Mouse (Mus musculus) hindbrain, embryonic 11.5 days (tissue): Measurements from ENCODE around the gene Lamb3. TPM values are rescaled to one million over a fixed set of nuclear protein-coding genes. Genes with fewer than 3 reads are reported as not detected.

Experiments used
- ATAC-seq: fragments of 200-750 bp; cut with Nextera tagmentation; 2 replicates; pipeline ENCODE4 v1.8.0; 2017; ENCODE audit warnings: mild to moderate bottlenecking, moderate TSS enrichment, moderate library complexity; ENCODE audit not compliant: low FRiP score
- DNase-seq: peaks from one replicate; pipeline ENCODE4 v3.0.0-alpha.2; 2015; ENCODE audit warnings: low spot score
- H3K27ac ChIP-seq: fragments of 300-500 bp; sonication (generic); 2 replicates; pipeline ENCODE4 v1.5.1; 2014; ENCODE audit warnings: mild to moderate bottlenecking, low read depth, low read length
- H3K27me3 ChIP-seq: fragments of 300-500 bp; sonication (generic); 2 replicates; pipeline ENCODE4 v1.6.1; 2014; ENCODE audit warnings: mild to moderate bottlenecking, low read length, moderate library complexity, mixed read lengths; ENCODE audit not compliant: control insufficient read depth, insufficient read depth
- H3K36me3 ChIP-seq: fragments of 300-500 bp; sonication (generic); 2 replicates; pipeline ENCODE4 v1.6.1; 2014; ENCODE audit warnings: mild to moderate bottlenecking, low read length, moderate library complexity, mixed read lengths; ENCODE audit not compliant: control insufficient read depth, insufficient read depth
- H3K4me1 ChIP-seq: fragments of 300-500 bp; sonication (generic); replicated peaks from 2 replicates; pipeline ENCODE4 v1.6.1; 2014; ENCODE audit warnings: low read length, mixed read lengths; ENCODE audit not compliant: control insufficient read depth, insufficient read depth
- H3K4me2 ChIP-seq: fragments of 300-500 bp; sonication (generic); replicated peaks from 2 replicates; pipeline ENCODE4 v1.6.1; 2014; ENCODE audit warnings: mild to moderate bottlenecking, low read depth, low read length
- H3K4me3 ChIP-seq: fragments of 300-500 bp; sonication (generic); 2 replicates; pipeline ENCODE4 v1.5.1; 2014; ENCODE audit warnings: low read depth, low read length
- H3K9ac ChIP-seq: fragments of 300-500 bp; sonication (generic); 2 replicates; pipeline ENCODE4 v1.6.1; 2014; ENCODE audit warnings: low read depth, low read length
- H3K9me3 ChIP-seq: fragments of 300-500 bp; sonication (generic); 2 replicates; pipeline ENCODE4 v1.6.1; 2016; ENCODE audit warnings: low read length; ENCODE audit not compliant: control insufficient read depth
- WGBS: fragments of 180-500 bp; shearing (Covaris S2); extraction: QIAGEN DNeasy Blood & Tissue Kit; methylation state at CpG from one replicate; pipeline ENCODE4 v1.1.7; 2014; 5-methylcytosine and 5-hydroxymethylcytosine counted together
- polyA plus RNA-seq: library from polyadenylated mRNA; unstranded; fragments of >200 nt; fragmentation: Nextera tagmentation; extraction: Ambion mirVana; gene quantifications from 2 replicates; pipeline ENCODE4 v1.2.1, GENCODE M21; 2014

Lamb3 gene
- polyA plus RNA-seq, 1 experiment from 2014 or later: 0.12 TPM

GRCm38 (mm10) chr1:193348261-193348962 lies 140.9 kb downstream of the Lamb3 start:
- 74% methylated on average over 9 of the region's 9 CpGs for WGBS
- Histone ChIP-seq H3K9me3 (no peaks in the 10 kb centered on the region), H3K36me3 (no peaks in the 10 kb centered on the region), H3K4me2 (no peak overlapping the region), H3K27ac (no peak overlapping the region), H3K4me1 (no peaks in the 10 kb centered on the region), H3K9ac (no peak overlapping the region), H3K27me3 (no peaks in the 10 kb centered on the region), H3K4me3 (no peak overlapping the region)
- DNase-seq (no peak), ATAC-seq (no peak)

GRCm38 (mm10) chr1:193349702-193350545 lies 142.4 kb downstream of the Lamb3 start:
- Histone ChIP-seq H3K27ac (no peak overlapping the region), H3K4me3 (no peak overlapping the region), H3K27me3 (no peaks in the 10 kb centered on the region), H3K4me2 (no peak overlapping the region), H3K36me3 (no peaks in the 10 kb centered on the region), H3K9me3 (no peaks in the 10 kb centered on the region), H3K4me1 (no peaks in the 10 kb centered on the region), H3K9ac (no peak overlapping the region)
- DNase-seq: no peak
- 88% methylated on average over 10 of the region's 10 CpGs for whole genome bisulfite sequencing
- no peak for ATAC-seq

- Histone ChIP-seq H3K27me3 (no peaks in the 10 kb centered on the region), H3K36me3 (no peaks in the 10 kb centered on the region), H3K27ac (no peak overlapping the region), H3K4me3 (no peak overlapping the region), H3K4me2 (no peak overlapping the region), H3K4me1 (no peaks in the 10 kb centered on the region), H3K9ac (no peak overlapping the region), H3K9me3 (no peaks in the 10 kb centered on the region)
- ATAC-seq: no peak
- 98% methylated on average over 2 of the region's 2 CpGs for WGBS
- DNase-seq: no peak
These were observed 143.0 kb downstream of the Lamb3 start for GRCm38 (mm10) chr1:193350546-193350801.

- no peak for ATAC-seq
- Histone ChIP-seq H3K4me1 (no peaks in the 10 kb centered on the region), H3K27me3 (no peaks in the 10 kb centered on the region), H3K4me3 (no peak overlapping the region), H3K9me3 (no peaks in the 10 kb centered on the region), H3K4me2 (no peak overlapping the region), H3K36me3 (no peaks in the 10 kb centered on the region), H3K27ac (no peak overlapping the region), H3K9ac (no peak overlapping the region)
- no peak for DNase-seq
- 95% methylated on average over 3 of the region's 3 CpGs for WGBS
These were observed 144.1 kb downstream of the Lamb3 start for GRCm38 (mm10) chr1:193351583-193351982.

GRCm38 (mm10) chr1:193359199-193359598 lies 151.7 kb downstream of the Lamb3 start:
- ATAC-seq: no peak
- DNase-seq: no peak
- no peaks in the 10 kb centered on the region for H3K27me3 ChIP-seq
- no peak overlapping the region for H3K27ac ChIP-seq
- no peak overlapping the region for H3K4me3 ChIP-seq
- H3K9me3 ChIP-seq: no peaks in the 10 kb centered on the region
- H3K36me3 ChIP-seq: no peaks in the 10 kb centered on the region
- peaks cover 2% of the 10 kb centered on the region; the same call in 1 of the 2 replicates for H3K4me1 ChIP-seq
- H3K4me2 ChIP-seq: no peak overlapping the region
- 72% methylated on average over 3 of the region's 3 CpGs for WGBS
- H3K9ac ChIP-seq: no peak overlapping the region

GRCm38 (mm10) chr1:193361181-193361580 lies 153.7 kb downstream of the Lamb3 start:
- Histone ChIP-seq H3K4me1 (peaks cover 2% of the 10 kb centered on the region; the same call in 1 of the 2 replicates), H3K36me3 (no peaks in the 10 kb centered on the region), H3K4me3 (no peak overlapping the region), H3K27me3 (no peaks in the 10 kb centered on the region), H3K9ac (no peak overlapping the region), H3K9me3 (no peaks in the 10 kb centered on the region), H3K4me2 (no peak overlapping the region), H3K27ac (no peak overlapping the region)
- ATAC-seq: peak; percentile 63; the same call in 1 of the 2 replicates
- 33% methylated on average over 6 of the region's 6 CpGs for WGBS
- peak; percentile 23 for DNase-seq

GRCm38 (mm10) chr1:193362078-193362477 lies 154.6 kb downstream of the Lamb3 start:
- H3K9me3 ChIP-seq: no peaks in the 10 kb centered on the region
- H3K27me3 ChIP-seq: no peaks in the 10 kb centered on the region
- H3K4me3 ChIP-seq: no peak overlapping the region
- no peaks in the 10 kb centered on the region for H3K36me3 ChIP-seq
- no peak for DNase-seq
- H3K27ac ChIP-seq: no peak overlapping the region
- H3K4me1 ChIP-seq: peaks cover 2% of the 10 kb centered on the region; the same call in 1 of the 2 replicates
- H3K9ac ChIP-seq: no peak overlapping the region
- ATAC-seq: no peak
- no peak overlapping the region for H3K4me2 ChIP-seq
- 92% methylated on average over 7 of the region's 7 CpGs for WGBS

GRCm38 (mm10) chr1:193363801-193364231 lies 156.3 kb downstream of the Lamb3 start:
- H3K27ac ChIP-seq: no peak overlapping the region
- no peak overlapping the region for H3K4me2 ChIP-seq
- no peaks in the 10 kb centered on the region for H3K36me3 ChIP-seq
- no peaks in the 10 kb centered on the region for H3K9me3 ChIP-seq
- peaks cover 2% of the 10 kb centered on the region; the same call in 1 of the 2 replicates for H3K4me1 ChIP-seq
- H3K27me3 ChIP-seq: no peaks in the 10 kb centered on the region
- H3K4me3 ChIP-seq: no peak overlapping the region
- WGBS: 63% methylated on average over 5 of the region's 5 CpGs
- ATAC-seq (no peak), DNase-seq (peak; percentile 66)
- H3K9ac ChIP-seq: no peak overlapping the region
